Mouse (Mus musculus): ENCODE measurements at regions not wholly inside any gene's neighbourhood (a gene's known extent, or its start where the extent isn't known, plus 50 kb on each side); places are given as distances from the start of the nearest gene placed in this dataset.

DNA sequence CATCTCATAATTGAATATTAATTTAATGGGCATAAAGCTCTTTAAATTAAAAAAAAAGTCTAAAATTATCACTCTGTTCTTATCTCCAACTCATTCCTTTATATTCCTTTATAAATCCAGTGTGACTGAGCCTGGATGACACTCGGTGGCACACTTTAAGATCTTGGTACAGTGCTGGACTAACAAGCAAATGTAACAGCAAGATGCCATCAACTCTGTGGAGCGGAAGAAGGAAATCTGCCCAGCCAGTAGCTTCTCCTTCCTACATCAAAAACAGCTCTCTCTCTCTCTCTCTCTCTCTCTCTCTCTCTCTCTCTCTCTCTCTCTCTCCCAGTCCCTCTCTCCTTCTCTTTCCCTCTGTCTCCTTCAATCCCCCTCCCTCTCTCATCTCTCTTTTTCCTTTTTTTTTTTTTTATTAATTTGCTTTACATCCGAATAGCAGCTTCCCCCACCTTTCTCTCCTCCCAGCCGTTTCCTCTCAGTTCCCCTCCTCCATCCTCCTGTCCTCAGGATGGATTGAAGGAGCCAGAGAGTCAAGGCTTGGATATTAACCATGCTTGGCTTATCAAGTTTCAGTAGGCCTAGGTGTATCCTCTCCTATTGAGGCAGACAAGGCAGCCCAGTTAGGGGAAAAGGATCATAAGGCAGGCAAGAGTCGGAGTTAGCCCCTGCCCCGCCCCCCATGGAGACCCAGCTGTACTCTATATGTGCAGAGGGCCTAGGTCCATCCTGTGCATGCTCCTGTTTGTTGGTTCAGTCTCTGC lies 130.4 kb upstream of the Tmtc2 start:
- no peak overlapping the region for H3K9ac ChIP-seq (ENCODE audit: low read depth, low read length)
- H3K4me2 ChIP-seq (replicated peaks; ENCODE audit: low read depth, low read length): no peak overlapping the region
- 74% methylated on average over 6 of the region's 6 CpGs for WGBS
- ATAC-seq (ENCODE audit: low FRiP score) (no peak), DNase-seq (ENCODE audit: low spot score) (no peak)
- H3K4me3 ChIP-seq (ENCODE audit: low read depth, low read length): no peak overlapping the region
- H3K27me3 ChIP-seq (ENCODE audit: control insufficient read depth, insufficient read depth, low read length): no peaks in the 10 kb centered on the region
- no peak overlapping the region for H3K27ac ChIP-seq (ENCODE audit: low read depth, low read length)
- H3K9me3 ChIP-seq (ENCODE audit: control insufficient read depth, low read length): no peaks in the 10 kb centered on the region
- H3K36me3 ChIP-seq (ENCODE audit: control insufficient read depth, insufficient read depth, low read length): no peaks in the 10 kb centered on the region
- H3K4me1 ChIP-seq (replicated peaks; ENCODE audit: control insufficient read depth, insufficient read depth, low read length): no peaks in the 10 kb centered on the region

DNA sequence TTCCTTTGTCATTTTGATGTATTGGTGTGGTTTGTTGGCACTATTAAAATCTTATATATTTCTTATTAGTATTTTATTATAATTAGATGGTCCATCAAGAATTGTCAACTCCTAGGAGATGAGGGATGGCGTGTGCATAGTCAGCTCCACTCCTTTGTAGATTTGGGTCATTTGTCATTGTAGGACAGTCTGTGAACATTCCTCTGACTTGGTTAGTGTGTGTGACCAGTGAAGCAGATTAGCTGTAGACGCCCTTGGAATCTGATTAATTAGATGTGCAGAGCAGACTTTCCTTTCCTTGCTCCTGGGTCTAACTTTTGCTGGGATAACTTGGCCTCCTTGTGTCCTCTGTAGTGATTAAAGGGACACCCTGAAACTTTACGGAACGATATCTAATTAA lies 118.9 kb upstream of the Tmtc2 start:
- Histone ChIP-seq H3K9ac (ENCODE audit: low read depth, low read length) (no peak overlapping the region), H3K9me3 (ENCODE audit: control insufficient read depth, low read length) (no peaks in the 10 kb centered on the region), H3K4me2 (replicated peaks; ENCODE audit: low read depth, low read length) (no peak overlapping the region), H3K36me3 (ENCODE audit: control insufficient read depth, insufficient read depth, low read length) (no peaks in the 10 kb centered on the region), H3K27ac (ENCODE audit: low read depth, low read length) (no peak overlapping the region), H3K4me3 (ENCODE audit: low read depth, low read length) (no peak overlapping the region), H3K4me1 (replicated peaks; ENCODE audit: control insufficient read depth, insufficient read depth, low read length) (no peaks in the 10 kb centered on the region; the same call in 1 of the 2 replicates), H3K27me3 (ENCODE audit: control insufficient read depth, insufficient read depth, low read length) (no peaks in the 10 kb centered on the region)
- peak; percentile 78 for ATAC-seq (ENCODE audit: low FRiP score)
- 49% methylated on average over 4 of the region's 4 CpGs for WGBS
- peak; percentile 19 for DNase-seq (ENCODE audit: low spot score)

DNA sequence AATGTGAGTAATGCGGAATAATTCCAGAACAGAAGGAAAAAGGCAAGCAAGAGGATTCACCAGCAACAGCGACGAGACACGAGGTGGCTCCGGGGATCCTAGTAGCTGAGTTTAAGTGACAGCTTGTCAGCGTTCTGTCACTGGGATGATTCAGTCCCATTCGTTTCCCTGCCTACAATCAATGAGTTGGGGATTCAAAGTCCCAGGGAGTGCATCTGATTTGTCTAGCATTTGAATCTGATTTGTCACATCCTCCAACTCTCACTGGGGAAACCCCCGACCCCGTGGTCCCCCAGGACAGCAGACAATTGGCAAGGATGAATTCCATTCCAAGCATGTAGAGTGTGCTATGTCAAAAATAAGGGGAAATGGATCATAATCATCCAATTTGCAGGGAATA lies 115.1 kb upstream of the Tmtc2 start:
- DNase-seq (ENCODE audit: low spot score) (peak; percentile 45), ATAC-seq (ENCODE audit: low FRiP score) (peak; percentile 82)

DNA sequence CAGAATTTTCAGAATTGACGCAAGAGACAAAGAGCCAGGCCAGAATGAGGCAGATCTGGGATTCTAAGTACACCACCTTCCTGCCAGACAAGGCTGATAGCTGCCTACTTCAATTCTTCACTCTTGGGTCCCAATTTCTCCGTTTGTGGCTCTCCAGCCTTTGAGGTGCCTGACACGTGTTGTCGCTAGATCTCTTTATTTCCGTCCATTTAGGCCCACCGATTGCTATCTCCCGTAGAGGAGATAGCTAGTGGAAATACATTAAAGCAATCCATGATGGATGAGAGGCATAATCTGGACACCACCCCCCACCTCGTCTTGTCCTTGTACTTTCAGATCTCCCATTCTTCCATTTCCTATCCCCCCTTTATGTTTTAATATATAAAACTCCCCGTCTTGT lies 114.6 kb upstream of the Tmtc2 start:
- WGBS: 62% methylated on average over 9 of the region's 9 CpGs
- no peak overlapping the region for H3K4me2 ChIP-seq (replicated peaks; ENCODE audit: low read depth, low read length)
- no peaks in the 10 kb centered on the region for H3K36me3 ChIP-seq (ENCODE audit: control insufficient read depth, insufficient read depth, low read length)
- DNase-seq (ENCODE audit: low spot score) (peak; percentile 13), ATAC-seq (ENCODE audit: low FRiP score) (peak; percentile 30; the same call in 1 of the 2 replicates)
- no peaks in the 10 kb centered on the region for H3K9me3 ChIP-seq (ENCODE audit: control insufficient read depth, low read length)
- H3K27me3 ChIP-seq (ENCODE audit: control insufficient read depth, insufficient read depth, low read length): no peaks in the 10 kb centered on the region
- H3K27ac ChIP-seq (ENCODE audit: low read depth, low read length): peak overlapping the region; percentile 31
- H3K4me1 ChIP-seq (replicated peaks; ENCODE audit: control insufficient read depth, insufficient read depth, low read length): no peaks in the 10 kb centered on the region; the same call in 1 of the 2 replicates
- H3K9ac ChIP-seq (ENCODE audit: low read depth, low read length): no peak overlapping the region
- no peak overlapping the region for H3K4me3 ChIP-seq (ENCODE audit: low read depth, low read length)

More for the DNA sequence above, 115.1 kb upstream of the Tmtc2 start:
- Histone ChIP-seq H3K4me2 (replicated peaks; ENCODE audit: low read depth, low read length) (no peak overlapping the region), H3K36me3 (ENCODE audit: control insufficient read depth, insufficient read depth, low read length) (no peaks in the 10 kb centered on the region), H3K4me3 (ENCODE audit: low read depth, low read length) (no peak overlapping the region), H3K27ac (ENCODE audit: low read depth, low read length) (peak overlapping the region; percentile 31), H3K4me1 (replicated peaks; ENCODE audit: control insufficient read depth, insufficient read depth, low read length) (no peaks in the 10 kb centered on the region; the same call in 1 of the 2 replicates), H3K9ac (ENCODE audit: low read depth, low read length) (no peak overlapping the region), H3K27me3 (ENCODE audit: control insufficient read depth, insufficient read depth, low read length) (no peaks in the 10 kb centered on the region), H3K9me3 (ENCODE audit: control insufficient read depth, low read length) (no peaks in the 10 kb centered on the region)
- WGBS: 50% methylated on average over 9 of the region's 9 CpGs

DNA sequence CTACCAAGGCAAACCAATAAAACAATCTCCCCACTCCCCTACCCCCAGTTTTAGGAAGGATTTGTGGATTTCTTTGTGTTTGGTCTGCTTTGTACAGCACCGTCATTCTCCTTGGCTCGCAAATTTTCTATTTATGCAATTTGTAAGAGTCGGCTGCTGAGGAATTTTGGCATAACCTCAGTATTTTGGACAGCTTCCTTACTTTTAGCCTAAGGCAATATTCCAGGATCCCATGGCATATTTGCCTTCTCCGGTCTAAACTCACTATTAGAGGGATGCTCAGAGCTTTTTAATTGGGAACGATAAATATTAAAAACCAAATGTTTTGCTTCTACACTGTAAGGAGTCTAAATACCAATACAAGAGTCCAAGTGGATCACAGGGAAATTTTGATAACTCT lies 112.6 kb upstream of the Tmtc2 start:
- H3K4me1 ChIP-seq (replicated peaks; ENCODE audit: control insufficient read depth, insufficient read depth, low read length): no peaks in the 10 kb centered on the region; the same call in 1 of the 2 replicates
- H3K9me3 ChIP-seq (ENCODE audit: control insufficient read depth, low read length): no peaks in the 10 kb centered on the region
- ATAC-seq (ENCODE audit: low FRiP score): no peak
- H3K27me3 ChIP-seq (ENCODE audit: control insufficient read depth, insufficient read depth, low read length): no peaks in the 10 kb centered on the region
- no peak overlapping the region for H3K27ac ChIP-seq (ENCODE audit: low read depth, low read length)
- 87% methylated on average over 5 of the region's 5 CpGs for WGBS
- H3K4me2 ChIP-seq (replicated peaks; ENCODE audit: low read depth, low read length): no peak overlapping the region
- no peaks in the 10 kb centered on the region for H3K36me3 ChIP-seq (ENCODE audit: control insufficient read depth, insufficient read depth, low read length)
- H3K4me3 ChIP-seq (ENCODE audit: low read depth, low read length): no peak overlapping the region
- no peak for DNase-seq (ENCODE audit: low spot score)
- H3K9ac ChIP-seq (ENCODE audit: low read depth, low read length): no peak overlapping the region

DNA sequence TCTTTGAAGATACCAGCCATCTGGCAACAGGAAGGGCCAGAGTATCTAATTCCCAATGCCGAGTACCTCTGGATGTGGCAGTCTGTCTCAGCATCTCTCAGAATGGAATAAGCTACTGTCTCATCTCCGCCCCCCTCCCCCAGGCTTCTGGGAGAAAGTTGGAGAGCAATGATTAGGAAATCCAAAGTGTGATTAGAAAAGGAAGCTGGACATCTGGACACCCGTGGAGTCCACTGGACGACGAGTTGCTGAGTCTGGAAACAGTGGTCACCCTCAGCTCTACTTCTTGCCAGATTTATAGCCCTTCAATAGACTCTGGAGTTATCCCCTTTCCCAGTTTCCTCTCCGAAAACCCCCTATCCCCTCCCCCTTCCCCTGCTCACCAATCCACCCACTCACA lies 105.3 kb upstream of the Tmtc2 start:
- no peak overlapping the region for H3K27ac ChIP-seq (ENCODE audit: low read depth, low read length)
- no peak overlapping the region for H3K4me3 ChIP-seq (ENCODE audit: low read depth, low read length)
- H3K36me3 ChIP-seq (ENCODE audit: control insufficient read depth, insufficient read depth, low read length): no peaks in the 10 kb centered on the region
- DNase-seq (ENCODE audit: low spot score) (no peak), ATAC-seq (ENCODE audit: low FRiP score) (no peak)
- no peaks in the 10 kb centered on the region for H3K9me3 ChIP-seq (ENCODE audit: control insufficient read depth, low read length)
- no peaks in the 10 kb centered on the region for H3K27me3 ChIP-seq (ENCODE audit: control insufficient read depth, insufficient read depth, low read length)
- 84% methylated on average over 6 of the region's 6 CpGs for WGBS
- no peaks in the 10 kb centered on the region for H3K4me1 ChIP-seq (replicated peaks; ENCODE audit: control insufficient read depth, insufficient read depth, low read length)
- H3K9ac ChIP-seq (ENCODE audit: low read depth, low read length): no peak overlapping the region
- no peak overlapping the region for H3K4me2 ChIP-seq (replicated peaks; ENCODE audit: low read depth, low read length)

DNA sequence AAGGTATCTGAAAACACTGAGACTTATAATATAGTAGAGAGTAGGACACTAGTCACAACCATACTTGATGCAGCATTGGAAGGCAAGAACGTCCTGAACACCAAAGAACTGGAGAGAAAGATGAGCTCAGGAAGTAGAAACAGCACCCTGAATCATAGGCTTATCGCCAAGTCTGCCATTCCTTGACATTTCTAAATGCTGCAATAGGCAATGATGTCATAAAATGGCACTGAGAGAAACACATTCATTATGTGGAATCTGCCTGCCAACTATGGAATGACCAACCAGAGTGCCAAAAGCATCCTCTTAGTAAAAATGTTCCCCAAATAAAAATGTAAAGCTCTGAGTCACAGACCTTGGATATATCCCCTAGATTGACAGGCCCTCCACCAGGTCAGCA lies 92.7 kb upstream of the Tmtc2 start:
- H3K27me3 ChIP-seq (ENCODE audit: control insufficient read depth, insufficient read depth, low read length): no peaks in the 10 kb centered on the region
- H3K27ac ChIP-seq (ENCODE audit: low read depth, low read length): no peak overlapping the region
- no peaks in the 10 kb centered on the region for H3K9me3 ChIP-seq (ENCODE audit: control insufficient read depth, low read length)
- no peaks in the 10 kb centered on the region for H3K4me1 ChIP-seq (replicated peaks; ENCODE audit: control insufficient read depth, insufficient read depth, low read length)
- WGBS: 90% methylated on average over 2 of the region's 2 CpGs
- ATAC-seq (ENCODE audit: low FRiP score) (no peak), DNase-seq (ENCODE audit: low spot score) (no peak)
- H3K36me3 ChIP-seq (ENCODE audit: control insufficient read depth, insufficient read depth, low read length): no peaks in the 10 kb centered on the region
- no peak overlapping the region for H3K4me3 ChIP-seq (ENCODE audit: low read depth, low read length)
- no peak overlapping the region for H3K9ac ChIP-seq (ENCODE audit: low read depth, low read length)
- H3K4me2 ChIP-seq (replicated peaks; ENCODE audit: low read depth, low read length): no peak overlapping the region

DNA sequence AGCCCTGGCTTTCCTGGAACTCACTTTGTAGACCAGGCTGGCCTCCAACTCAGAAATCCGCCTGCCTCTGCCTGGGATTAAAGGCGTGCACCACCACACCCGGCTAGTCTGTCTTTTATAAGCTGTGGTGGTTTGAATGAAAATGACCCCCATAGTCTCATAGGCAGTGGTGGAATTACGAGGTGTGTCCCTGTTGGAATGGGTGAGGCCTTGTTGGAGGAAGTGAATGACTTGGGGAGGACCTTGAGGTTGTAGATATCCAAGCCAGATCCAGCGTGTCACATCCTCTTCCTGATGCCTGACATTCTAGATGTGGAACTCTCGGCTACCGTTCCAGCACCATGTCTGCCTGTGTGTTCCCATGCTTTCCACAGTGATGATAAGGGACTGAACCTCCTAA lies 86.5 kb upstream of the Tmtc2 start:
- ATAC-seq (ENCODE audit: low FRiP score): no peak
- WGBS: 90% methylated on average over 7 of the region's 7 CpGs

DNA sequence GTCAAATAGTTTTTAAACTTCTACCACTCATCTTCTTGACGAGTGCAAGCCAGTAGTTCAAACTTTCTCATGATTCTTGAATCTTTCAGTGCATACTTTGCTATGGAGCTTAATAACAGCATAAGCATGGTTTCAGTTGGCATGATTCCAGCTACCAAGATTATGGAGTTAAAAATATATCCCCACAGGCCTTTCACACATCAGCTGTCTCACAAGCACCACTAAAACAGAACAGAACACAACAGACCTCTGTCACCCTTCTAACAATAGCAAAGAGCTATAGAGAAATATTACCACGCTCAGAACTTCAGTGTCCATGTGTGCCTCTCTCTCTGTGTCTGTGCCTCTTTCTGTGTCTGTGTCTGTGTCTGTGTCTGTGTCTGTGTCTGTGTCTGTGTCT lies 82.5 kb upstream of the Tmtc2 start:
- DNase-seq (ENCODE audit: low spot score) (no peak), ATAC-seq (ENCODE audit: low FRiP score) (no peak)
- Histone ChIP-seq H3K9me3 (ENCODE audit: control insufficient read depth, low read length) (no peaks in the 10 kb centered on the region), H3K4me3 (ENCODE audit: low read depth, low read length) (no peak overlapping the region), H3K4me1 (replicated peaks; ENCODE audit: control insufficient read depth, insufficient read depth, low read length) (no peaks in the 10 kb centered on the region), H3K27me3 (ENCODE audit: control insufficient read depth, insufficient read depth, low read length) (no peaks in the 10 kb centered on the region), H3K4me2 (replicated peaks; ENCODE audit: low read depth, low read length) (no peak overlapping the region), H3K27ac (ENCODE audit: low read depth, low read length) (no peak overlapping the region), H3K9ac (ENCODE audit: low read depth, low read length) (no peak overlapping the region), H3K36me3 (ENCODE audit: control insufficient read depth, insufficient read depth, low read length) (no peaks in the 10 kb centered on the region)
- 90% methylated on average over 2 of the region's 2 CpGs for WGBS

More for the DNA sequence above, 86.5 kb upstream of the Tmtc2 start:
- H3K4me1 ChIP-seq (replicated peaks; ENCODE audit: control insufficient read depth, insufficient read depth, low read length): no peaks in the 10 kb centered on the region
- H3K4me3 ChIP-seq (ENCODE audit: low read depth, low read length): no peak overlapping the region
- no peaks in the 10 kb centered on the region for H3K36me3 ChIP-seq (ENCODE audit: control insufficient read depth, insufficient read depth, low read length)
- H3K27me3 ChIP-seq (ENCODE audit: control insufficient read depth, insufficient read depth, low read length): no peaks in the 10 kb centered on the region
- H3K9me3 ChIP-seq (ENCODE audit: control insufficient read depth, low read length): no peaks in the 10 kb centered on the region
- no peak overlapping the region for H3K27ac ChIP-seq (ENCODE audit: low read depth, low read length)
- no peak overlapping the region for H3K9ac ChIP-seq (ENCODE audit: low read depth, low read length)
- no peak overlapping the region for H3K4me2 ChIP-seq (replicated peaks; ENCODE audit: low read depth, low read length)
- DNase-seq (ENCODE audit: low spot score): no peak

Data from hindbrain, embryonic 11.5 days (tissue).